Mouse (Mus musculus): ENCODE data around the gene Cybc1.

Cybc1 gene

GRCm38 (mm10) chr11:121204161-121205006 lies 24.7 kb downstream of the Cybc1 start, which contains the start of the genes Hexdc and Ogfod3:
Gene Hexdc, plus strand, starts transcription at chr11:121204433.
Gene Ogfod3, minus strand, starts transcription at chr11:121204711.
- DNase-seq, result peak; percentile 98

GRCm38 (mm10) chr11:121203859-121204160 lies 25.3 kb downstream of the Cybc1 start:
- no peak for DNase-seq

- DNase-seq, result peak; percentile 32
Observed at GRCm38 (mm10) chr11:121201436-121202198, 27.5 kb downstream of the Cybc1 start.

- DNase-seq, result no peak
Observed at GRCm38 (mm10) chr11:121200781-121201180, 28.3 kb downstream of the Cybc1 start.

- no peak for DNase-seq
Observed at GRCm38 (mm10) chr11:121199851-121200250, 29.3 kb downstream of the Cybc1 start.

- DNase-seq, result no peak
Observed at GRCm38 (mm10) chr11:121198622-121199021, 30.5 kb downstream of the Cybc1 start.

- no peak for DNase-seq
Observed at GRCm38 (mm10) chr11:121193415-121193814, 35.7 kb downstream of the Cybc1 start.

GRCm38 (mm10) chr11:121192742-121193141 lies 36.4 kb downstream of the Cybc1 start:
- no peak for DNase-seq

GRCm38 (mm10) chr11:121189681-121190080 lies 39.4 kb downstream of the Cybc1 start:
- no peak for DNase-seq

- peak; percentile 61 for DNase-seq
Observed at GRCm38 (mm10) chr11:121176285-121177270, 52.5 kb downstream of the Cybc1 start.

- DNase-seq, result no peak
Observed at GRCm38 (mm10) chr11:121174234-121174633, 54.9 kb downstream of the Cybc1 start.

- no peak for DNase-seq
Observed at GRCm38 (mm10) chr11:121173203-121173602, 55.9 kb downstream of the Cybc1 start.
